10 mouse cellular contexts compared by ENCODE assay signal in the genomic region with DNA sequence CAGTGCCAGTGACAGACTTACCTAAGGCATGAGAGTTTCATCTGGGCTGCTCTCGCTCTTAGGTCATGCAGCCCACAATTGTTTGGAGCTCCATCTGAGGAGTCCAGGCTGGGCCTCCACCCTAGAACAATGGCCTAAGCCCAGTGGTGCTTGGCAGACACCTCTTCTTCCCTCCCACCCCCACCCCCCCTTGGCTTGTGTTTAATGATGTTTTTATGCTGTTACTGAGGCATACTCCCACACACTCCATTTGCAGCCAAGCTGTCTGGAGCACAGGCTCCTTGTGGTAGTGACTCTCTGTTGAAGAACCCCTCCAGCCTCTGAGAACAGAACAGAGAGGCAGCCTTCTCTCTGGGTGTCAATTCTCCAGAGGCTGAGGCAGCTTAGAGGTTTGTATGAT.
A peak's percentile ranks its signal among the peaks of the same experiment; 100 is the strongest.
DNase-seq lines count a peak whose midpoint lies in the region; ATAC-seq lines count a peak whose summit lies in the region.
"Had no signal": no experiment of that assay in that cellular context is flagged by ENCODE, and none has a peak within 500 bp of the region (broad histone marks: within the 10 kb centered on the region; RNA-seq: fewer than 3 reads in every experiment).

No protein-coding gene starts in this region.

- no peak overlapping the region for H3K4me3 ChIP-seq in heart, embryonic 10.5 days
- no peak overlapping the region for H3K4me3 ChIP-seq in neural tube, embryonic 13.5 days
- H3K4me3 ChIP-seq in neural tube, embryonic 15.5 days (replicated peaks), result no peak overlapping the region
- no peak overlapping the region for H3K4me3 ChIP-seq in hindbrain, embryonic 14.5 days (replicated peaks; ENCODE audit: low read length)
- no peak overlapping the region for H3K4me3 ChIP-seq in forebrain, embryonic 15.5 days

- no peaks in the 10 kb centered on the region for H3K9me3 ChIP-seq in heart, embryonic 10.5 days
- H3K9me3 ChIP-seq in neural tube, embryonic 13.5 days, result peaks cover 10% of the 10 kb centered on the region
- H3K9me3 ChIP-seq in neural tube, embryonic 15.5 days (replicated peaks), result 0 out of 2 replicates have a peak, but pooled peaks cover 3% of the 10 kb centered on the region
- H3K9me3 ChIP-seq in hindbrain, embryonic 14.5 days (ENCODE audit: control insufficient read depth, low read length), result 0 out of 2 replicates have a peak, but pooled peaks cover 2% of the 10 kb centered on the region
- no peaks in the 10 kb centered on the region for H3K9me3 ChIP-seq in forebrain, embryonic 15.5 days

- 97% methylated on average over 1 of the region's 1 CpGs for WGBS in heart, embryonic 10.5 days
- 89% methylated on average over 1 of the region's 1 CpGs for WGBS in neural tube, embryonic 13.5 days
- WGBS in neural tube, embryonic 15.5 days, result 80% methylated on average over 1 of the region's 1 CpGs
- 89% methylated on average over 1 of the region's 1 CpGs for WGBS in hindbrain, embryonic 14.5 days
- 79% methylated on average over 1 of the region's 1 CpGs for WGBS in forebrain, embryonic 15.5 days

- H3K27me3 ChIP-seq in heart, embryonic 10.5 days (ENCODE audit: insufficient read depth, poor library complexity, severe bottlenecking), result no peaks in the 10 kb centered on the region
- H3K27me3 ChIP-seq in neural tube, embryonic 13.5 days, result no peaks in the 10 kb centered on the region
- no peaks in the 10 kb centered on the region for H3K27me3 ChIP-seq in neural tube, embryonic 15.5 days (replicated peaks)
- no peaks in the 10 kb centered on the region for H3K27me3 ChIP-seq in hindbrain, embryonic 14.5 days (ENCODE audit: control insufficient read depth, insufficient read depth, low read length)
- H3K27me3 ChIP-seq in forebrain, embryonic 15.5 days, result no peaks in the 10 kb centered on the region

- H3K9ac ChIP-seq in neural tube, embryonic 13.5 days, result no peak overlapping the region
- H3K9ac ChIP-seq in neural tube, embryonic 15.5 days (replicated peaks), result no peak overlapping the region
- H3K9ac ChIP-seq in hindbrain, embryonic 14.5 days, result no peak overlapping the region
- H3K9ac ChIP-seq in forebrain, embryonic 15.5 days (replicated peaks), result no peak overlapping the region

- DNase-seq in heart, adult 18-20 months, result peak; percentile 52 to 77
- no peak for DNase-seq in heart, embryonic 10.5 days (ENCODE audit: low spot score)
- DNase-seq in gonadal fat pad, adult 2 months (ENCODE audit: low read depth), result peak; percentile 80
- DNase-seq in lung, postnatal 14 days, result peak; percentile 13
- DNase-seq in hindbrain, embryonic 14.5 days (ENCODE audit: low spot score), result no peak

- H3K36me3 ChIP-seq in heart, embryonic 10.5 days, result peaks cover 47% of the 10 kb centered on the region
- peaks cover 55% of the 10 kb centered on the region for H3K36me3 ChIP-seq in neural tube, embryonic 13.5 days
- peaks cover 17% of the 10 kb centered on the region for H3K36me3 ChIP-seq in neural tube, embryonic 15.5 days
- peaks cover 30% of the 10 kb centered on the region for H3K36me3 ChIP-seq in hindbrain, embryonic 14.5 days (replicated peaks; ENCODE audit: control insufficient read depth, insufficient read depth)
- H3K36me3 ChIP-seq in forebrain, embryonic 15.5 days, result peaks cover 38% of the 10 kb centered on the region; the same call in 1 of the 2 replicates

- no peak overlapping the region for H3K4me2 ChIP-seq in neural tube, embryonic 13.5 days
- no peak overlapping the region for H3K4me2 ChIP-seq in neural tube, embryonic 15.5 days
- no peak overlapping the region for H3K4me2 ChIP-seq in hindbrain, embryonic 14.5 days (replicated peaks)
- H3K4me2 ChIP-seq in forebrain, embryonic 15.5 days (replicated peaks), result no peak overlapping the region

- H3K4me1 ChIP-seq in heart, embryonic 10.5 days, result no peaks in the 10 kb centered on the region
- H3K4me1 ChIP-seq in neural tube, embryonic 13.5 days (replicated peaks), result no peaks in the 10 kb centered on the region
- no peaks in the 10 kb centered on the region for H3K4me1 ChIP-seq in neural tube, embryonic 15.5 days
- no peaks in the 10 kb centered on the region for H3K4me1 ChIP-seq in hindbrain, embryonic 14.5 days (replicated peaks; ENCODE audit: control insufficient read depth, insufficient read depth, low read length)
- no peaks in the 10 kb centered on the region for H3K4me1 ChIP-seq in forebrain, embryonic 15.5 days

- no peak overlapping the region for H3K27ac ChIP-seq in heart, embryonic 10.5 days
- H3K27ac ChIP-seq in neural tube, embryonic 13.5 days (replicated peaks), result no peak overlapping the region
- H3K27ac ChIP-seq in neural tube, embryonic 15.5 days (replicated peaks), result no peak overlapping the region
- no peak overlapping the region for H3K27ac ChIP-seq in hindbrain, embryonic 14.5 days
- H3K27ac ChIP-seq in forebrain, embryonic 15.5 days (replicated peaks), result no peak overlapping the region
- H3K27ac ChIP-seq: macrophage had no signal

- ATAC-seq in neural tube, embryonic 13.5 days (ENCODE audit: low read depth), result peak; percentile 47; the same call in 1 of the 2 replicates
- ATAC-seq in neural tube, embryonic 15.5 days (ENCODE audit: low FRiP score), result no peak
- ATAC-seq in hindbrain, embryonic 14.5 days (ENCODE audit: low FRiP score), result no peak
- ATAC-seq in forebrain, embryonic 15.5 days (replicated peaks), result no peak
- ATAC-seq: forebrain, embryonic 16.5 days had no signal

Comparison
In these comparisons a context has a peak if more than half of its experiments do, and no peak if none do; other contexts are left out.
1. DNase-seq: peak in heart, adult 18-20 months (2 of 2), gonadal fat pad, adult 2 months (single experiment) and lung, postnatal 14 days (single experiment); none in heart, embryonic 10.5 days (single experiment) and hindbrain, embryonic 14.5 days (single experiment).